Mouse (Mus musculus) intestine, embryonic 15.5 days (tissue): ENCODE data around the gene Tufm. TPM values are rescaled to one million over a fixed set of nuclear protein-coding genes. Genes with fewer than 3 reads are reported as not detected.

Experiments
- polyA plus RNA-seq: library from polyadenylated mRNA; unstranded; fragments of >200 nt; fragmentation: Nextera tagmentation; extraction: Ambion mirVana; gene quantifications from 2 replicates; pipeline ENCODE4 v1.2.1, GENCODE M21; 2015

The Tufm gene
- polyA plus RNA-seq, 1 experiment from 2014 or later: 190 TPM

Other genes starting within 250 kb of the Tufm start
- gene Sbk1, start 214.7 kb upstream of the Tufm start, polyA plus RNA-seq: 16.9 and 17.7 TPM in 2 replicates
- 1.4 and 1.5 TPM in 2 replicates for gene Lat, start 117.8 kb upstream of the Tufm start, polyA plus RNA-seq
- gene Spns1, start 109.9 kb upstream of the Tufm start, polyA plus RNA-seq: 53.4 and 59.3 TPM in 2 replicates
- gene Nfatc2ip, start 90.6 kb upstream of the Tufm start, polyA plus RNA-seq: 1.6 and 2.5 TPM in 2 replicates
- 0.24 TPM in 1 of 2 replicates, not detected in the other for gene Cd19, start 72.5 kb upstream of the Tufm start, polyA plus RNA-seq
- gene Rabep2, start 58.6 kb upstream of the Tufm start, polyA plus RNA-seq: 23.9 and 24.2 TPM in 2 replicates
- 0.24 and 2.6 TPM in 2 replicates for gene Atp2a1, start 24.3 kb upstream of the Tufm start, polyA plus RNA-seq
- gene Sh2b1, start 11.9 kb upstream of the Tufm start, polyA plus RNA-seq: 41.8 and 45.7 TPM in 2 replicates
- 43.8 and 44.4 TPM in 2 replicates for gene Atxn2l, start 16.1 kb downstream of the Tufm start, polyA plus RNA-seq
- gene Eif3c, start 79.0 kb downstream of the Tufm start, polyA plus RNA-seq: 190 and 217 TPM in 2 replicates
- 0.75 and 1.8 TPM in 2 replicates for gene Apobr, start 97.6 kb downstream of the Tufm start, polyA plus RNA-seq
- 34.4 and 34.9 TPM in 2 replicates for gene Cln3, start 98.5 kb downstream of the Tufm start, polyA plus RNA-seq
- not detected in 2 replicates for gene Il27, start 107.6 kb downstream of the Tufm start, polyA plus RNA-seq
- gene Nupr1, start 143.5 kb downstream of the Tufm start, polyA plus RNA-seq: 53.4 and 111 TPM in 2 replicates
- 45.2 and 51.7 TPM in 2 replicates for gene Sgf29, start 161.9 kb downstream of the Tufm start, polyA plus RNA-seq
- 5.5 and 6.1 TPM in 2 replicates for gene Sult1a1, start 189.1 kb downstream of the Tufm start, polyA plus RNA-seq
- gene Bola2, start 208.0 kb downstream of the Tufm start, polyA plus RNA-seq: 118 and 120 TPM in 2 replicates
- gene Slx1b, start 208.4 kb downstream of the Tufm start, polyA plus RNA-seq: 8.1 and 9.1 TPM in 2 replicates
- 36.9 and 39.7 TPM in 2 replicates for gene Coro1a, start 220.4 kb downstream of the Tufm start, polyA plus RNA-seq